Comparison of ENCODE assay signal across 8 mouse cellular contexts in the genomic region with DNA sequence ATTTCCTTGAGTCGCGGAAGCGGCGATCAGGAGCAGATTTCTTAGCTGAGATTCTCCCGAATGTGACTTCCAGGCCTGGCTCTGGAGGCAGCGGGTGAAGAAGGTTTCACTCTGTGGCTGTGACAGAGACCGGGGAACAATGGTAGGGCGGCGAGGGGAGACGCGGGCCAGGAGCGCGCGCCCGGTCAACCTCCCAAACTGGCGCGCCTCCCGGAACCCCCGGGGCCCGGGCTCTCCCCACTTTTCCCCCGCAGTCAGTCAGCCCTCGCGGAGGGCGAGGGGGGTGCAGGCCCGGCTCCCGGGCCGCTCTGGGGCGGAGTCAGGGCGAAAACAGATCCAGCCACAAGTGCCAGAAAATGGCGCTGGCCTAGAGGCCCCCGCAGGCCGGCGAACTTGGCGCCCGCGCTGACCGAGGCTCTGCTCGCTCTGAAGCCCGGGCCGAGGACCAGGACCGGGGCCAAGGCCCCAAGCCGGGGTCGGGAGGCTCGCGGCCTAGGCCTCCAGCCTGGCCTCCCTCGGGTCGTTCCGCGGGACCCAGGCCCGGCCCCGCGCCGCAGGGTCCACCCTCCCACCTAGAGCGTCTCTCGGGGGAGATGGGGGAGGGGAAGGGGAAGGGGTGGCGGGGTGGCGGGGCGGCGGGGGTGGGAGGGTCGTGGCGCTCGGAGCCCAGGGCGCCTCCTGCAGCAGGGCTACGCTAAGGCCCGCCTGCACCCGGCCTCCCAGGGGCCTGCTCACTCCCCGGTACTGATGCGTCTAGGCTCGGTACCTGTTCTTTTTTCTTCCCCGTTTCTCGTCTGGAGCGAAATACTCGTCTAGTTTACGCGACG. TPM values are rescaled to one million over a fixed set of nuclear protein-coding genes. Genes with fewer than 3 reads are reported as not detected.
DNase-seq lines count a peak whose midpoint lies in the region; ATAC-seq and TF ChIP-seq lines count a peak whose summit lies in the region.

No protein-coding gene starts in this region.

- no peaks in the 10 kb centered on the region for H3K79me3 ChIP-seq in C2C12 (ENCODE audit: low read depth)

- H3ac ChIP-seq in C2C12 (ENCODE audit: control insufficient read depth, insufficient read length, low read depth), result peak overlapping the region; percentile 23

- H3K4me2 ChIP-seq in liver, postnatal 0 days (ENCODE audit: low read depth, low read length), result peak overlapping the region; percentile 75

- H3K4me1 ChIP-seq in liver, postnatal 0 days (ENCODE audit: insufficient read depth), result peaks cover 6% of the 10 kb centered on the region; the same call in 1 of the 2 replicates

- H3K36me3 ChIP-seq in C2C12 (ENCODE audit: control insufficient read depth, insufficient read depth), result no peaks in the 10 kb centered on the region
- no peaks in the 10 kb centered on the region for H3K36me3 ChIP-seq in liver, postnatal 0 days (replicated peaks; ENCODE audit: insufficient read depth, low read length)

- H3K27me3 ChIP-seq in C2C12 (ENCODE audit: control insufficient read depth, insufficient read depth, insufficient read length), result no peaks in the 10 kb centered on the region
- peaks cover 98% of the 10 kb centered on the region for H3K27me3 ChIP-seq in liver, postnatal 0 days (ENCODE audit: insufficient read depth, low read length)

- no peak for TF ChIP-seq EP300 in liver, postnatal 0 days (IDR thresholded peaks at IDR 0.05; ENCODE audit: low read depth)

- WGBS in liver, postnatal 0 days (ENCODE audit: insufficient replicate concordance), result 2% methylated on average over 48 of the region's 76 CpGs

- intact Hi-C loops in heart, postnatal 10 days (cut with DNase I), result no loop called here

- H3K9ac ChIP-seq in liver, postnatal 0 days (replicated peaks), result no peak overlapping the region

- H3K27ac ChIP-seq in liver, postnatal 0 days (ENCODE audit: low read depth), result no peak overlapping the region

- H3K4me3 ChIP-seq in C2C12 (ENCODE audit: insufficient read depth, poor library complexity, severe bottlenecking), result no peak overlapping the region
- H3K4me3 ChIP-seq in liver, postnatal 0 days (ENCODE audit: low read depth, low read length), result peak overlapping the region; percentile 45

- DNase-seq in adrenal gland, postnatal 10 days, result peak; percentile 29
- DNase-seq in adrenal gland, adult 8-10 months, result no peak
- DNase-seq in embryo, embryonic 10.5 days (ENCODE audit: low spot score), result peak; percentile 73
- DNase-seq in heart, postnatal 10 days, result peak; percentile 25 to 41
- DNase-seq in liver, postnatal 0 days, result peak; percentile 19
- no peak for DNase-seq in right cerebral cortex, postnatal 36 days (ENCODE audit: low spot score in 2 of 2)

- H3K9me3 ChIP-seq in liver, postnatal 0 days (ENCODE audit: low read length), result no peaks in the 10 kb centered on the region

- ATAC-seq in liver, postnatal 0 days, result peak; percentile 57
- ATAC-seq in megakaryocyte-erythroid progenitor cell, adult 5-6 weeks (replicated peaks; ENCODE audit: low FRiP score, low TSS enrichment, poor library complexity, severe bottlenecking), result no peak

- no peaks in the 10 kb centered on the region for H3K79me2 ChIP-seq in C2C12 (ENCODE audit: control insufficient read depth, insufficient read depth)

- no peak for TF ChIP-seq CTCF in C2C12 (IDR thresholded peaks at IDR 0.05; ENCODE audit: control insufficient read depth, insufficient read depth, insufficient read length)
- no peak for TF ChIP-seq CTCF in liver, postnatal 0 days (IDR thresholded peaks at IDR 0.05; ENCODE audit: low read depth)

TF ChIP-seq in C2C12, 6 proteins besides CTCF, POLR2A, EP300 and RAD21:
- TF ChIP-seq USF1 (IDR thresholded peaks at IDR 0.05; ENCODE audit: low read depth), result no peak
- no peak for TF ChIP-seq MAX (IDR thresholded peaks at IDR 0.05)

RNA-seq across cellular contexts. Expression of gene Zic1, which starts 15.9 kb away (rescaled TPM):
- under 1 TPM; 0.18 to 0.51 TPM for total RNA-seq in adrenal gland, postnatal 10 days (2021)
- under 1 TPM in 1 of 4 experiments, not detected in 3; 0.28 TPM for total RNA-seq in adrenal gland, adult 8-10 months (2022)
- polyA plus RNA-seq in C2C12 (2012; fragmentation: generic; extraction: Trizol), result 9.9 TPM
- total RNA-seq in heart, postnatal 10 days (2021), result under 1 TPM; 0.10 to 0.12 TPM
- not detected in 2 replicates for polyA plus RNA-seq in liver, postnatal 0 days (2015; fragmentation: Nextera tagmentation; extraction: Ambion mirVana)
- not detected in 2 replicates for total RNA-seq in megakaryocyte-erythroid progenitor cell, adult 5-6 weeks (2014; fragmentation: Nextera tagmentation)
- not detected in 2 replicates for total RNA-seq in megakaryocyte-erythroid progenitor cell, adult 5-6 weeks (2017)

RNA-seq across cellular contexts. Expression of gene Zic4, which starts 19.3 kb away (rescaled TPM):
- total RNA-seq in adrenal gland, postnatal 10 days (2021), result not detected
- not detected for total RNA-seq in adrenal gland, adult 8-10 months (2022)
- polyA plus RNA-seq in C2C12 (2012; fragmentation: generic; extraction: Trizol), result 0.99 TPM
- total RNA-seq in heart, postnatal 10 days (2021), result not detected
- polyA plus RNA-seq in liver, postnatal 0 days (2015; fragmentation: Nextera tagmentation; extraction: Ambion mirVana), result not detected in 2 replicates
- not detected in 2 replicates for total RNA-seq in megakaryocyte-erythroid progenitor cell, adult 5-6 weeks (2014; fragmentation: Nextera tagmentation)
- not detected in 2 replicates for total RNA-seq in megakaryocyte-erythroid progenitor cell, adult 5-6 weeks (2017)

Comparison
In these comparisons a context has a peak if more than half of its experiments do, and no peak if none do; other contexts are left out.
1. DNase-seq: peak in adrenal gland, postnatal 10 days (single experiment), embryo, embryonic 10.5 days (single experiment), heart, postnatal 10 days (2 of 2) and liver, postnatal 0 days (single experiment); none in adrenal gland, adult 8-10 months (single experiment) and right cerebral cortex, postnatal 36 days (0 of 2).